In genomic region chr13:112706351-112706750, GRCm38 (mm10) we compare ENCODE assay signal across 22 mouse cellular contexts. TPM values are rescaled to one million over a fixed set of nuclear protein-coding genes. Genes with fewer than 3 reads are reported as not detected.
"Had no signal": no experiment of that assay in that cellular context is flagged by ENCODE, and none has a peak within 500 bp of the region (broad histone marks: within the 10 kb centered on the region; RNA-seq: fewer than 3 reads in every experiment).

No protein-coding gene starts in this region.

- H3K4me1 ChIP-seq: lung, embryonic 15.5 days; megakaryocyte, embryonic 14.5 days; midbrain, embryonic 12.5 days; neural tube, embryonic 12.5 days; stomach, embryonic 15.5 days had no signal

- H3K27ac ChIP-seq: lung, embryonic 15.5 days; macrophage; midbrain, embryonic 12.5 days; neural tube, embryonic 12.5 days; stomach, embryonic 15.5 days; stomach, postnatal 0 days had no signal

- H3K27me3 ChIP-seq: lung, embryonic 15.5 days; megakaryocyte, embryonic 14.5 days; midbrain, embryonic 12.5 days; neural tube, embryonic 12.5 days; stomach, embryonic 15.5 days had no signal

- H3K9ac ChIP-seq: lung, embryonic 15.5 days; midbrain, embryonic 12.5 days; neural tube, embryonic 12.5 days; stomach, embryonic 15.5 days had no signal

- H3K4me2 ChIP-seq: lung, embryonic 15.5 days; midbrain, embryonic 12.5 days; neural tube, embryonic 12.5 days; stomach, embryonic 15.5 days had no signal

- H3K4me3 ChIP-seq: lung, embryonic 15.5 days; megakaryocyte, embryonic 14.5 days; midbrain, embryonic 12.5 days; neural tube, embryonic 12.5 days; stomach, embryonic 15.5 days had no signal

- DNase-seq: lung, adult 2 months; lung, postnatal 14 days; lung, postnatal 36 days; midbrain, embryonic 14.5 days; right cerebral cortex, adult 18-20 months; right cerebral cortex, postnatal 25 days; right cerebral cortex, postnatal 4 days; spleen, adult 18-20 months; thymus, adult 2 months; thymus, postnatal 25 days; thymus, postnatal 4 days had no signal

- ATAC-seq: lung, postnatal 0 days; midbrain, embryonic 16.5 days had no signal

- H3K36me3 ChIP-seq: lung, embryonic 15.5 days; midbrain, embryonic 12.5 days; stomach, embryonic 15.5 days had no signal

- H3K9me3 ChIP-seq: lung, embryonic 15.5 days; megakaryocyte, embryonic 14.5 days; midbrain, embryonic 12.5 days; neural tube, embryonic 12.5 days; stomach, embryonic 15.5 days had no signal

RNA-seq across cellular contexts. Expression of gene Ddx4, which starts 54.1 kb away (rescaled TPM):
- total RNA-seq: monocyte, adult 5-6 weeks had no signal
- polyA plus RNA-seq: lung, adult 2 months; small intestine, adult 2 months had no signal
